Mouse (Mus musculus): ENCODE results near the gene Med26. TPM values are rescaled to one million over a fixed set of nuclear protein-coding genes. Genes with fewer than 3 reads are reported as not detected.

Gene Med26
- 1 to 10 TPM; 3.9 to 8.5 TPM for polyA plus RNA-seq (2012; fragmentation: generic; extraction: Trizol)

GRCm38 (mm10) chr8:72547802-72548643, at the start of gene Med26:
Med26 (minus strand) TSS chr8:72548270.

GRCm38 (mm10) chr8:72571611-72572473, 23.8 kb upstream of the Med26 start, which contains the start of gene Tmem38a:
Tmem38a (plus strand) TSS chr8:72572055.

DNA sequence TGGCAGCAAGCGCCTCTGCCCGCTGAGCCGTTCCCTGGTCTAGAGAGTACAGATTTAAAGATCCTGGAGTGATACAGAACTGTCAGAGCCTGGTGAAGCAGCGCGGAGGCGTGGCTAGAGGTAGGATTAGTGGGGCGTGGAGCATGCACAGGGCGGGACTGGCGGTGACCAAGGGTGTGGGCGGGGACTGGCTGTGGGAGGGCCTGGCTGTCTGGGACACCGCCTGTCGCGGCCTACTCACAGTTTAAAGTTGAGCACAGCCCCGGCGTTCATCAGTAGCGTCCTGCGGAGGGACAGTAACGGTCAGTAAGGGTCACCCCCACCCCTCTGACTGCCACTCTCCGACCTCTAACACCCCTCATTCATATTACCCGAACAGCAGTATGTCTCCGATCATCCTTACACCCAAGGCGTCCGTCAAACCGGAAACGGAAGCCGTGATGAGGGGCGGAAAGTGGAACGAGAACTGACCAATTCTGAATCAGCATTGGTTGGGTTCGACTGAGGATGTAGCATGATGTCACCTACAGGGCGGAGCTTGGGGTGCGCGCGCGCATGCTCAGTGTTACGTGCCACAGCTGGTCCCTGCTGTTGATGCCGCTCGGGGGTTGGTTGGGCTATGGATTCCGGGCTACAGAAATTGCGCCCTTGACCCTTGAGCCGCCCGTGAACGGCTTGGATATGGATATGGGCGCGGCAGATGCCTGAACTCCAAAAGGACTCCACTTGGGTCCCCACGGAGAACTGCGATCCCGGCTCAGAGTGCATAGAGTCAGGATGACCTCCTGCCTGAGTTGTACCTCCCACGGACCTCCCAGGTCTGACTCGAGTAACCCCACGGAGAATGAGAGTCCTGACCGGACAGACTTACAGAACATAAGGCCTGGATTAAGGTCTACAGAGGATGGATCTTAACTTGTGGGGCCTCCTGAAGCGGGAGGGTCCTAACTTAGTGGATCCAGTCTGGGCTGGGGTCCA, 22.9 kb upstream of the Med26 start, which contains the start of gene Smim7:
TSS of gene Smim7 (minus strand) at position 456 of the 978 bp plus-strand sequence.

DNA sequence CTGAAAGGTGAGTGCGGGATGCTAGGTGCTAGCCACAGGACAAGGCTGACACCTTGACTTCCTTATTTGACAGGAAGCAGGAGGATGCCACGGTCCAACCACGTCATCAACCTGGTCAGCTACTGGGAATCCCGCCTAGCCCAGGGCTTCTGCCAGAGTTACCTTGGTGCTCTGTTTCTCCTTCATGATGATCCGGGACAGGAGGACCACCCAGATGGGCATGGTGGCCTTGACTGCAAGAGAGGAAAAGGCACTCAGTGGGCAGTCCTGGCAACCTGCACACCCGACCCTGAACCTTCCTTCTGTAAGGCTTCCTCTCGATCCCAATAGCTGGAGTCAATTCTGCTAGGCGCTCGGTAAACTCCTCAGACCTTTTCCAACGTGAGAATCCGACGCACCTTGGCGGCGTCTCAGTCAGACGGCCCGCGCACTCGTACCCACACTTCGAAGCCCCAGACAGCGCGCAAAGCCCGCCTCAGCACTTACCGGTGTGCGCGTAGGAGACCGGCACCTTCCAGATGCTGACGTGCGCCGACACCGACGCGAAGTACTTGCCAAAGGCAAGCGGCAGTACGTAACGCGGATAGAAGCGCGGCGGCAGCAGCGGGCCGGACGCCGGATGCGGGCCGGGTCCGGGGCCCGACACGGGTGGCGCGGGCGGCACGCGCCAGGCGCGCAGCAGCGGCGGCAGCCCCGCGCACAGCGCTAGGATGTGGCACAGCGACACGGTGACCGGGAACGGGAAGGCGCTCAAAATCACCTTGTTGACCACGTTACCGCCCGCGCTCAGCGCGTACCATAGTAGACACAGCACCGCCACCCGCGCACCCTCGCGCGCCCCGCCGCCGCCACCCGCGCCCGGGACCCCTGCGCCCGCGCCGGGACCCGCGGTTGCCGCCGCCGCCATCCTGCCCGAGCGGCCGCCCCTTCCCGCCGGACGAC, 56.1 kb downstream of the Med26 start, which contains the start of gene Slc35e1:
TSS of gene Slc35e1 (minus strand) at position 935 of the 942 bp plus-strand sequence.

GRCm38 (mm10) chr8:72474826-72475546, 73.1 kb downstream of the Med26 start, which contains the start of gene Cherp:
Cherp (minus strand) TSS chr8:72475226.

Other genes starting within 250 kb of the Med26 start
- 100 to 1,000 TPM in 1 of 2 experiments, 10 to 100 TPM in 1; 26.6 to 220 TPM for gene Gm10282, start 243.0 kb downstream of the Med26 start, polyA plus RNA-seq (2012; fragmentation: generic; extraction: Trizol)
- 10 to 100 TPM in 1 of 2 experiments, 1 to 10 TPM in 1; 7.8 to 18.1 TPM for gene Klf2, start 229.2 kb downstream of the Med26 start, polyA plus RNA-seq (2012; fragmentation: generic; extraction: Trizol)
- 10 to 100 TPM in 1 of 2 experiments, 1 to 10 TPM in 1; 9.0 to 33.7 TPM for gene Eps15l1, start 126.8 kb downstream of the Med26 start, polyA plus RNA-seq (2012; fragmentation: generic; extraction: Trizol)
- gene Calr3, start 104.4 kb downstream of the Med26 start, polyA plus RNA-seq (2012; fragmentation: generic; extraction: Trizol) = under 1 TPM; 0.76 to 0.90 TPM
- 10 to 100 TPM in 1 of 2 experiments, 1 to 10 TPM in 1; 4.3 to 10.3 TPM for gene 1700030K09Rik, start 104.4 kb downstream of the Med26 start, polyA plus RNA-seq (2012; fragmentation: generic; extraction: Trizol)
- gene Cherp, start 73.0 kb downstream of the Med26 start, polyA plus RNA-seq (2012; fragmentation: generic; extraction: Trizol) = 10 to 100 TPM; 24.1 to 46.8 TPM
- gene Slc35e1, start 55.7 kb downstream of the Med26 start, polyA plus RNA-seq (2012; fragmentation: generic; extraction: Trizol) = 10 to 100 TPM; 10.6 to 19.4 TPM
- gene Smim7, start 22.8 kb upstream of the Med26 start, polyA plus RNA-seq (2012; fragmentation: generic; extraction: Trizol) = 10 to 100 TPM; 31.0 to 69.0 TPM
- gene Tmem38a, start 23.8 kb upstream of the Med26 start, polyA plus RNA-seq (2012; fragmentation: generic; extraction: Trizol) = 10 to 100 TPM in 1 of 2 experiments, 1 to 10 TPM in 1; 7.9 to 15.7 TPM
- gene Nwd1, start 98.4 kb upstream of the Med26 start, polyA plus RNA-seq (2012; fragmentation: generic; extraction: Trizol) = under 1 TPM; 0.04 to 0.13 TPM
- gene Sin3b, start 175.0 kb upstream of the Med26 start, polyA plus RNA-seq (2012; fragmentation: generic; extraction: Trizol) = 100 to 1,000 TPM; 136 to 138 TPM
- under 1 TPM; 0.05 to 0.65 TPM for gene F2rl3, start 213.6 kb upstream of the Med26 start, polyA plus RNA-seq (2012; fragmentation: generic; extraction: Trizol)

Measured in C3H10T1/2 (cell line).